Mouse (Mus musculus) C2C12 (cell line): ENCODE measurements around the gene Rdh16f1.

Experiments used
- CTCF ChIP-seq: IDR thresholded peaks from one replicate; pipeline ENCODE4 v1.5.1; 2011; ENCODE audit not compliant: control insufficient read depth, insufficient read depth, insufficient read length
- MAX ChIP-seq: IDR thresholded peaks from one replicate; pipeline ENCODE4 v1.6.1; 2011; ENCODE audit warnings: mild to moderate bottlenecking, control low read depth
- USF1 ChIP-seq: IDR thresholded peaks from one replicate; pipeline ENCODE4 v1.6.1; 2011; ENCODE audit warnings: low read depth, mild to moderate bottlenecking, control low read depth, moderate library complexity

GRCm38 (mm10) chr10:127825386-127825785 is 65.8 kb downstream of the Rdh16f1 start:
- TF ChIP-seq CTCF (no peak), MAX (no peak), USF1 (no peak)
